Mouse (Mus musculus) retina, postnatal 1 day (tissue): ENCODE results near the gene Dgkz.

Experiments used
- DNase-seq: peaks from one replicate; pipeline ENCODE4 v3.0.0-alpha.2; 2012

Dgkz gene

DNA sequence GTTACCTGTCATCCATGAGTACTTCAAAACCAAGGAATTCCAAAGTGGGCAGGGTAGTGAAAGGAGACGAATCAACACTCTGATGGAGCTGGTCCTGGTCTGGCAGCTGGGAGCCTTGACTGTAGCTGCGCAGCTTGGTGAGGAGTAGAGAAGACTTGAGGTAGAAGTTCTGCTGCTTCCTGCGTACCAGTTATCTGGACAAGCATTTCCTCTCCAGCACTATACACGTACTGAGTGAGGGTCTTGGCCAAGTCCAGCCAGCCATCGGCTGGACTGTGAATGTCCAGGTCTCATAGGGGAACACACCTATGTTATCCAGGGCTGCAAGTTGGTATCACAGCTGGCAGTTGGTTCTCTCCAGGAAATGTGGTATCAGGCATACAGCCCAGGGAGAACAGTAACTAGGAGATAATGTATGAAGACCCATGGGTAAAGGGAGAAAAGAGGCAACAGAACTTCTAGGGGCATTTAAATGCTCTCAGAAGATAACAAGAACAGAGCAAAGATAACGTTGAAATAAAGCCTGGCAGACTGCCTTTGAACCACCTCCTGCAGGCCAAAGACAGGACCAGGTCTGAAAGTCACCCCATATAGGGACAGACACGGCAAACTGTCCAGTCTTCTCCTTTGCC lies 59.2 kb downstream of the Dgkz start:
- no peak for DNase-seq

DNA sequence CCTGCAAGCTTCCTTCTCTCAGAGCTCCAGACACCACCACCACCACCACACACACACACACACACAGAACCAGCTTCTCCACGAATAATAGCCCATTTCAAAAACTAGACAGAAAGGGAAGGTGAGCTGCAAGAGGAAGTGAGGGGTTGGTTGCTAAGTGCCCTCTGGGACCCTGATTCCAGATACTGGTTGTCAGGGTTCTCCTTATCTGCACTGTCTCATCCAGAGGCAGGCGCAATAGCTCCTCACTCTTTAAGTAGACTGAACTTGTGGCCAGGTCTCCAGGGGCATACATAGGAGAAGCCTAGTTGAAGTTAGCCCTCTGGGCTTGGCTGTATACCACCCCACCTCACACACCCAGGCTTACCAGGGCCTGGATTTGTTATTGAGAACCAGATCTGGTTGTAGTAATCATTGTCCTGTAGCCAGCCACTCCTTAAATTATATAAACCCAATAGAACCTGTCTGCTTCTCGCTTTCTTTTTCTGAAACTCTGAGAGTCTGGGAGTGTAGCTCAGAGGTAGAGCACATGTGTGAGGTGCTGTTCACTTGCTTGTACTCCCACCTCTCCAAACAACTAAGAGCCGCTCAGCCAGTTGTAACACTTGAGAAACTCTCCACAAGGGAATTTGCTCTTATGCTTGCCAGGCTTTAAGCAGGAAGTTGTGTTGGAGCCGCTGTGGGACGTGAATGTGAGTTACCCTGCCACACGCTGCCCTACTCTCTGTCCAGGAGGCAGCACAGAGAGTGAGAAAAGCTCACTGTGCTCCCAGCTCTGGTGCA lies 62.1 kb downstream of the Dgkz start:
- DNase-seq: no peak

DNA sequence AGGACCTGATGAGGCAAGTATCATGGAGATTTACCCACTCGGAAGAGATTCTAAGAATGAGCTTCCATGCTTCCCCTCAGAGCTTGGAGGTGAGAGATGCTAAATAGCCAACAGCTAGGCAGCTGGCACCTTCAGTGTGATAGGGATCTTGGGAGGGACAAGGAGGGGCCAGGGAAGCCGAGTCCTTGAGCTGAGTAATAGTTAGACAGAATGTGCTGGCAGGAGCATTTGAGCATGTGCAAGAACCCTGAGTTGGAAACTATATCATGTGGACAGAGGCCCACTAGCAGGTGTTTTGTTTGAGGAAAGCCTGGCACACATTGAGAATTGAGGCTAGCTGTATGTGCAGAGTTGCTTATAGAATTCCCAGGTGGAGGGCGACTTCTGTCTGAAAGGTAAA lies 63.0 kb downstream of the Dgkz start:
- no peak for DNase-seq

DNA sequence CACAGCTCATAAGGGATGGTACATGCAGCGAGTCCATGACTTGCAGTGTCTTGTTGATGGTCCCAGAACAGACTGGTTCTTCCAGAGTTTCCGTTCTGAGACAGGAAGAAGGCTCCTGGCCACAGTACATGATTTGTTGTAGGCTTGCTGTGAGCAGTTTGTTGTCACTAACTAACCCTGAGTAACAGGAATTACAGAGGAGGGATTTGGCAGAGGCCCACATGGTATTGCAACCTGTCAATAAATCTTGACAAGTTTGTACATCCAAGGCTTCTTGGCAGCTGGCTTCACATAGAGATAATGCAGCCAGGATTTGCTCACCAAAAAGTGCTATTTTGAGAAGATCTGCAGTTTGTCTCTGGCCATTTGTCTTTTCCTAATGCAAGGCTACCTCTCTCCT lies 69.5 kb downstream of the Dgkz start:
- DNase-seq: no peak

DNA sequence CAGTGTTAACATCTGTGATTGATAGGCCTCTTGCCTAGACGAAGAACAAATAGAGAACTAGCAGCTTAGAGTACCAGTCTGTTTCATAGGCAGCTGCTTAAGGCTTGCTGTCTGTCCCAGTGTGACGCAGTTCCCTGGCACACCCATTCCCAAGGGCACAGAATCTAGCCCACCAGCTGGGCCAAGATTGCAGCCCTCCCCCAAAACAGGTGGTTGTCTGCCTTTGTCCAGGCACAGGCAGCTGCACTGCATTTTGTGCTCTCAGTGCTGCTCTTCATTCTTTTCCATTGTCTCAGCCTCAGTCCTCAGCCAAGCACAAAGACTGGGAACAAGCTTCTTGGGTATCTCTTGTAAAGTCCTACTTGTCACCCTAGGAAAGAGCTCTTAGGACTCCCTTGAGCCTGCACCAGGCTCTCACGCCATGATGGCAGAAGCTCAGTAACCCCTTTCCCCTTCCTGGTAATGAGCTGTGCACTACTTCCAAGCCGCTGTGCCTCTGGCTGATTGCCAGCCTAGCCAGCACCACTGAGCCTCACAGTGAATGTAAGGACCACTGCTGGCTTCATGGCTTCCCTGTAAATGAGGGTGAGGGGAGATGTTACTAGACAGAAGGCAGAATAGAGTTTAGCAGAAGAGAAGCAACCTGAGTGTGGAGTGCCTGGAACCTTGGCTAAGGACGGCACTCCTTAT lies 70.9 kb downstream of the Dgkz start:
- peak; percentile 80 for DNase-seq

DNA sequence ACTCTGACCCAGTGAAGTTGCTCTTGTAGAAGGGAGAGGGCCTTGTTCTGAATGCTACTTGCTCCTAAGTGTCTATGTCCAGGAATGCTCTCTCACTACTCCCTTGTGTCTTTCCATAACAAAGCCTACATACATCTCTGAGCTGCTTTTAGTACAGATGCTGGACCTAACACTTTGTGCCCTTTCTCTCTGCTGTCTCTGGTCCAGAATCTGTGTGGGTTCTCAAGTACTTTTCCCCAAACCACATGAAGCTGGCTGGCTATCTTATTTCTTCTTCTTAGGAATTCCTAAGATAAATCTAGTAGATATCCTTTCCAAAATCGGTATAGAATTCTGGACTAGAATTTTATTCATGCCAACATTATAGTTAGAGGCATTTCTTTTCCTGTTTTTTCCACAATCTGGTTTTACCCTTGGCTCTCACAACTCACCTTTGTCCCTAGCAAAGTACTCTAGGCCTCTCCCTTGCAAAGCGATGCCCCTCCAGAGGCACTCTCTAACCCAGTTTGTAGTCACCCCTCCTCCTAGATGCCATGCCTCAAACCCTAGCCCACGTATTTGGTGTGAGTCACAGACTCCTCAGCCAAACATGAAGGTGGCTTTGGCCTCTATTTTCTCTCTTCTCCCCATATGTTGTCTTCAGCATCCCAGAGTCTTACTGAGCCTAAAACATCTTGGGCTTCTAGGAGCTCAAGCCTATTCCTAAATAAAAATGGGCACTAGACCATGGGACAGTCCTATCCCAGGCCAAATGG lies 72.3 kb downstream of the Dgkz start:
- no peak for DNase-seq

DNA sequence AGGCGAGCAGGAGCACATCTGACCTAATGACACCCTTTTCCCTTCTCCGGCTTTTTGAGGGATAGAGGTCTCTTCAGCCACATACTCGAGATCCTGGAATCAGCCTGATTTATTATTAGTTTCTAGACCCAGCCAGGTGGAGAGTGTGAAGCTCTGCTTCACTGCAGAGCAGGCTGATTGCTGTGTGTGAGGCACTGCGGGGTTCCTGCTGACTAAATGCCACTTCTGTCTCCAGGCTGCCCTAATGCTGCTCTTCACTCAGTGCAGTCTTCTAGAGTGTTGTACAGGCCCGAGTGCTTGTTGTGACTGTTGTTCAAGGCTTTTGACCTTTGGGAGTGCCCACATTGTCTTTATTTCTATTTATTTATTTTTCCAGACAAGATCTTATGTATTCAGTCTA lies 73.3 kb downstream of the Dgkz start:
- no peak for DNase-seq

DNA sequence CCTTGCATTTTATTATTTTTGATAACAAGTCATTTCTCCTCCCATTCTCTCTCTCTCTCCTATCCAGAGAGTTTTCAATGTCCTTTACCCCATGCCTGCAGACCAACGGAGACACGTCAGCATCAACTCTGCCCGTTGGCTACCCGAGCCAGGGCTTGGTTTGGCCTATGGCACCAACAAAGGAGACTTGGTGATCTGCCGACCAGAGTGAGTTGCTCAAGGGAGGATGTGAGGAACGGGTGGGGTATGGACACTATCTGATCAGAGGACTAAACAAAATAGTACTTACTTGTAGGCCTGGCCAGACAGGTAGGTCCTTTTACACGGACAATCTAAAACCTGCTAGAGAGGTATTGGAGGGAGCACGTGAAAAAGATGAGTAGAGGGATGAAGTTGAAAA lies 75.2 kb downstream of the Dgkz start:
- DNase-seq: no peak

DNA sequence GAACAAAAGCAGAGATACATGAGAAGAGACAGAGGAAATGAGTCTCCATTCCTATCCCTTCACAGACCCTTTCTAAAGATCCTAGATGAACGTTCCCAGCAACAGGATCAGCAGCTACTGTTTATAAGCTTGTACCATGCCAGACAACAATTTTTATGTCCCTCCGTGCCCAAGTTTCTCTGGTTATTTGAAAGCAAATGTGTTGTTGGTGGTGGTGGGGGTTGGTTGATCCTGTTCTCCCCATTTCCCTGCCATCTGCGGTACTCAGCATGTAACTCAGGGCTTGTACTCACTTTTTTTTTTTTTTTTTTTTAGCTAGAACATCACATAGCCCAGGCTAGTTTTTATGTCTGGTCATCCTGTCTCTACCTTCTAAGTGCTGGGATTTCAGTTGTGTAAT lies 76.5 kb downstream of the Dgkz start:
- DNase-seq: no peak

DNA sequence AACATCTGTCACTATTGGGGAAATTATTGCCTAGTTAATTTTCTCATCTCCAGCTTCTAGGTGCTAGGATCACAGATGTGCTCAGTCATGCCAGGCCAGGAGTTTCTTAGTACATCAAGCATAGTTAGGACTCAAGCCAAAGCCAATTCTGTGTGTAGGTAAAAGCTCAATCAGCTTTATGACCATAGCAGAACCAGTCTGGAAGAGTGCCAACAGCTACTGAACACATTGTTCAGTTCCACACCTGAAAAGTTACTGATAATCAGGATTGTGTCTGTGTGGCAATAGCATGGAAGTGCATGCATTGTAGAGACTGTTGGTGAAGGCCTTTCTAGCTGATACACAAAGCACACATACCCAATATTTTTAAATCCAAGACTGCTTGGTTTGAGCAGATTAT lies 77.7 kb downstream of the Dgkz start:
- DNase-seq: no peak

DNA sequence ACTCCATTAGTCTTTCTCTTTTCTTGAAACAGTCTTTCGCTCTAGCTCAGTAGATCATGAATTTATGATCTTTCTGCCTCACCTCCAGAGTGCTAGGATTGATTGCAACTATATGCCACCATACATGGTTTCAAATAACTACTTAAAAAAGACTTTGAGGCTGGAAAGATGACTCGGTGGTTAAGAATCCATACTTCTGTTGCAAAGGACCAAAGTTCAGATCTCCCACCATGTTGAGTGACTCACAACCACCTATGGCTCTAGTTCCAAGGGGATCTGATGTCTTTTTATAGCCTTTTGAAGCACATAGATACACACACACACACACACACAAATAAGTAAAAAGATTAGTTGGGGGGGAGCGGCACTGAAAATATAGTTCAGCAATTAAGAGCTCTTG lies 80.3 kb downstream of the Dgkz start:
- DNase-seq: no peak

DNA sequence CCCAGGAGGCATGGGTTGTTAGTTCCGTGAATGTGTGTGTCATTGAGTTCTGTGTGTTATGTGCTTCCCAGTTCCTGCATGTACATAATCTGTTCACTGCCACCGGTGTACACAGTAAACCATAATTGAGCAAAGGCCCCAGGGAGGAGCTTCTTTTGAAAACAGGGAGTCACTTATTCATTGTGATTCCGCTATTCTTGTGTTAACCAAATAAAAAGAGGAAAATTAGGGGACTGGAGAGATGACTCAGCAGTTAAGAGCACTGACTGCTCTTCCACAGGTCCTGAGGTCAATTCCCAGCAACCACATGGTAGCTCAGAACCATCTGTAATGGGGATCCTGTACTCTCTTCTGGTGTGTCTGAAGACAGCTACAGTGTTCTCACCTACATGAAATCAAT lies 80.9 kb downstream of the Dgkz start:
- no peak for DNase-seq

DNA sequence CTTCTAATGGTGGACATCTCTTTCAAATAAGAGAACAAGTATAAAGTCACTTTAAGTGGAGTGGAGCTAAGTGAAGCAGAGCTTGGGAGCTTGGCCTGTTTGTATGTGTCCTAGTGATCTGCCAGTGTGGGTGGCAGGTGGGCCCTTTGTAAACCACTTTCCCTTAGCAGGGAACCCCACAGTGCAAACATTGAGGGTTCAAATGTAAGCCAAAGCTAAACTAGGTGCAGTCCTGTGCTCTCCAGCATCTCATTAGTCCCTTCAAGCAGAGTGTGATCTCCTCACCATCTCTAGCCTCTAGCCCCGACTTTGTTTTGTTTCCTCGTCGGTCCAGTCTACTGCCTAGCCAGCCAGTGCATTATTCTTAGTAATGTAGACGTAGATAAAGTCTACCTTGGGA lies 91.0 kb downstream of the Dgkz start:
- DNase-seq: no peak

DNA sequence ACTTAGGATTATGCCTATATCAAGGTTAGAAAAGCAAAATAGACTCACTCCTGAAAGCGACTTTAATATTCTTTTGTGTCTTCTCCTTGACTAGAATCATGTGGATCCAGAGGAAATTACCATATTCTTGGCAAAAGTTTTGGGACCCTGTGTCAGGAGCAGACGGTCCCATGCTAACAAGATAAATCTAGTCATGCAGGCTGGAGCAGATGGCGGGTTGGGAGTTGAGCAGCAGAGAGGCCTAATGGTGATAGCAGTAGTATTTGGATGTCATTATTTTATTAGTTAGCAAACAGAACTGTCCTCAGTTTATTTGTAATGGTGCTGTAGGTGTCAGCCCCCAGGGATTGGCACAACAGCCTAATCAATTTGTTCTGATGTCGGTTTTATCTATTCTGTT lies 91.7 kb downstream of the Dgkz start:
- DNase-seq: no peak
